Mouse (Mus musculus): ENCODE results near the gene Ppp2r3c. TPM values are rescaled to one million over a fixed set of nuclear protein-coding genes. Genes with fewer than 3 reads are reported as not detected.
"Not testable (repeated sequence)": the region's sequence is repeated elsewhere in the genome, so short reads cannot be mapped to it uniquely, and the experiment has no call there.

Ppp2r3c gene
- polyA plus RNA-seq, 1 experiment = 10.2 TPM

GRCm38 (mm10) chr12:55308731-55309130 is 5.9 kb upstream of the Ppp2r3c start:
- Histone ChIP-seq H3K27me3 (ENCODE audit: control insufficient read depth, insufficient read depth, low read length) (no peaks in the 10 kb centered on the region), H3K4me3 (ENCODE audit: control insufficient read depth, low read depth, low read length) (no peak overlapping the region), H3K36me3 (ENCODE audit: control insufficient read depth, insufficient read depth, low read length) (no peaks in the 10 kb centered on the region), H3K27ac (ENCODE audit: control insufficient read depth, insufficient read depth, low read depth, low read length) (no peak overlapping the region), H3K4me1 (ENCODE audit: control insufficient read depth, insufficient read depth, low read length) (peaks cover 13% of the 10 kb centered on the region)
- no peak for TF ChIP-seq CTCF (IDR thresholded peaks at IDR 0.05; ENCODE audit: control insufficient read depth, insufficient read depth, insufficient replicate concordance, low read depth, low read length)
- TF ChIP-seq POLR2A (IDR thresholded peaks at IDR 0.05; ENCODE audit: control insufficient read depth, low read depth, low read length) = no peak

DNA sequence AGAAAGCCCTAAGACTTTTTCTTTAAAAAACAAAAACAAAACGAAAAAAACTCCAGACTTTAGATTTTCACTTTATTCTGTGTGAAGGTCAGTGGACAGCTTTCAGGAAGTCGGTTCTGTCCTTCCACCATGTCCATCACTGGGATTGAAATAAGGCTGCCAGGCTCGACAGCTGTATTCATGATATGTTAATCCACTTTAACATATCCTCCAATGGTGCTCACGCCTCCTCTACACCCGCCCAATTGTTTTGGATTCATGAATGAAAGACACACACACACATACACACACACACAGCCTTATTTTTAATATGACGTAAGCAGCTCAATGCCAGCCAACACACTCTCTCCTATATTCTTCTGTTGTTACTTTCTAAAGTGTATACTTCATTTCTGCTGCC is 4.8 kb upstream of the Ppp2r3c start:
- no peaks in the 10 kb centered on the region for H3K36me3 ChIP-seq (ENCODE audit: control insufficient read depth, insufficient read depth, low read length)
- H3K4me3 ChIP-seq (ENCODE audit: control insufficient read depth, low read depth, low read length) = no peak overlapping the region
- H3K4me1 ChIP-seq (ENCODE audit: control insufficient read depth, insufficient read depth, low read length) = peaks cover 13% of the 10 kb centered on the region
- no peak for TF ChIP-seq CTCF (IDR thresholded peaks at IDR 0.05; ENCODE audit: control insufficient read depth, insufficient read depth, insufficient replicate concordance, low read depth, low read length)
- no peaks in the 10 kb centered on the region for H3K27me3 ChIP-seq (ENCODE audit: control insufficient read depth, insufficient read depth, low read length)
- H3K27ac ChIP-seq (ENCODE audit: control insufficient read depth, insufficient read depth, low read depth, low read length) = no peak overlapping the region

GRCm38 (mm10) chr12:55306371-55306770 is 3.6 kb upstream of the Ppp2r3c start:
- H3K4me3 ChIP-seq (ENCODE audit: control insufficient read depth, low read depth, low read length) = no peak overlapping the region
- no peak overlapping the region for H3K27ac ChIP-seq (ENCODE audit: control insufficient read depth, insufficient read depth, low read depth, low read length)
- H3K36me3 ChIP-seq (ENCODE audit: control insufficient read depth, insufficient read depth, low read length) = no peaks in the 10 kb centered on the region
- H3K27me3 ChIP-seq (ENCODE audit: control insufficient read depth, insufficient read depth, low read length) = no peaks in the 10 kb centered on the region
- TF ChIP-seq CTCF (IDR thresholded peaks at IDR 0.05; ENCODE audit: control insufficient read depth, insufficient read depth, insufficient replicate concordance, low read depth, low read length) (no peak), POLR2A (IDR thresholded peaks at IDR 0.05; ENCODE audit: control insufficient read depth, low read depth, low read length) (no peak)
- peaks cover 5% of the 10 kb centered on the region for H3K4me1 ChIP-seq (ENCODE audit: control insufficient read depth, insufficient read depth, low read length)

GRCm38 (mm10) chr12:55301472-55302300 is 1.1 kb downstream of the Ppp2r3c start:
- H3K27me3 ChIP-seq (ENCODE audit: control insufficient read depth, insufficient read depth, low read length) = no peaks in the 10 kb centered on the region
- H3K4me3 ChIP-seq (ENCODE audit: control insufficient read depth, low read depth, low read length) = peak overlapping the region; percentile 96
- TF ChIP-seq POLR2A (IDR thresholded peaks at IDR 0.05; ENCODE audit: control insufficient read depth, low read depth, low read length) (no peak), CTCF (IDR thresholded peaks at IDR 0.05; ENCODE audit: control insufficient read depth, insufficient read depth, insufficient replicate concordance, low read depth, low read length) (no peak)
- H3K36me3 ChIP-seq (ENCODE audit: control insufficient read depth, insufficient read depth, low read length) = peaks cover 2% of the 10 kb centered on the region
- H3K4me1 ChIP-seq (ENCODE audit: control insufficient read depth, insufficient read depth, low read length) = 0 out of 2 replicates have a peak, but pooled peaks cover 2% of the 10 kb centered on the region
- H3K27ac ChIP-seq (ENCODE audit: control insufficient read depth, insufficient read depth, low read depth, low read length) = peak overlapping the region; percentile 11; the same call in 1 of the 2 replicates

GRCm38 (mm10) chr12:55300820-55301351 is 1.9 kb downstream of the Ppp2r3c start:
- Histone ChIP-seq H3K4me1 (ENCODE audit: control insufficient read depth, insufficient read depth, low read length) (0 out of 2 replicates have a peak, but pooled peaks cover 2% of the 10 kb centered on the region), H3K36me3 (ENCODE audit: control insufficient read depth, insufficient read depth, low read length) (peaks cover 2% of the 10 kb centered on the region), H3K27me3 (ENCODE audit: control insufficient read depth, insufficient read depth, low read length) (no peaks in the 10 kb centered on the region), H3K4me3 (ENCODE audit: control insufficient read depth, low read depth, low read length) (peak overlapping the region; percentile 96; the same call in 1 of the 2 replicates), H3K27ac (ENCODE audit: control insufficient read depth, insufficient read depth, low read depth, low read length) (no peak overlapping the region)
- TF ChIP-seq POLR2A (IDR thresholded peaks at IDR 0.05; ENCODE audit: control insufficient read depth, low read depth, low read length) (no peak), CTCF (IDR thresholded peaks at IDR 0.05; ENCODE audit: control insufficient read depth, insufficient read depth, insufficient replicate concordance, low read depth, low read length) (no peak)

- H3K27me3 ChIP-seq (ENCODE audit: control insufficient read depth, insufficient read depth, low read length) = no peaks in the 10 kb centered on the region
- H3K27ac ChIP-seq (ENCODE audit: control insufficient read depth, insufficient read depth, low read depth, low read length) = no peak within 1 kb of the TSS
- TF ChIP-seq CTCF (IDR thresholded peaks at IDR 0.05; ENCODE audit: control insufficient read depth, insufficient read depth, insufficient replicate concordance, low read depth, low read length) = no peak
- no peak for TF ChIP-seq POLR2A (IDR thresholded peaks at IDR 0.05; ENCODE audit: control insufficient read depth, low read depth, low read length)
- no peak within 1 kb of the TSS for H3K4me3 ChIP-seq (ENCODE audit: control insufficient read depth, low read depth, low read length)
- H3K4me1 ChIP-seq (ENCODE audit: control insufficient read depth, insufficient read depth, low read length) = 0 out of 2 replicates have a peak, but pooled peaks cover 2% of the 10 kb centered on the region
- peaks cover 2% of the 10 kb centered on the region for H3K36me3 ChIP-seq (ENCODE audit: control insufficient read depth, insufficient read depth, low read length)
Measured at GRCm38 (mm10) chr12:55299336-55299735, 3.5 kb downstream of the Ppp2r3c start, which contains the start of gene 1110008L16Rik. Gene 1110008L16Rik, plus strand, starts transcription at chr12:55299577.

- TF ChIP-seq CTCF (IDR thresholded peaks at IDR 0.05; ENCODE audit: control insufficient read depth, insufficient read depth, insufficient replicate concordance, low read depth, low read length) (no peak), POLR2A (IDR thresholded peaks at IDR 0.05; ENCODE audit: control insufficient read depth, low read depth, low read length) (no peak)
- Histone ChIP-seq H3K27ac (ENCODE audit: control insufficient read depth, insufficient read depth, low read depth, low read length) (no peak overlapping the region), H3K4me3 (ENCODE audit: control insufficient read depth, low read depth, low read length) (no peak overlapping the region), H3K36me3 (ENCODE audit: control insufficient read depth, insufficient read depth, low read length) (peaks cover 2% of the 10 kb centered on the region), H3K27me3 (ENCODE audit: control insufficient read depth, insufficient read depth, low read length) (no peaks in the 10 kb centered on the region), H3K4me1 (ENCODE audit: control insufficient read depth, insufficient read depth, low read length) (no peaks in the 10 kb centered on the region)
Measured at GRCm38 (mm10) chr12:55298112-55298511, 4.7 kb downstream of the Ppp2r3c start.

DNA sequence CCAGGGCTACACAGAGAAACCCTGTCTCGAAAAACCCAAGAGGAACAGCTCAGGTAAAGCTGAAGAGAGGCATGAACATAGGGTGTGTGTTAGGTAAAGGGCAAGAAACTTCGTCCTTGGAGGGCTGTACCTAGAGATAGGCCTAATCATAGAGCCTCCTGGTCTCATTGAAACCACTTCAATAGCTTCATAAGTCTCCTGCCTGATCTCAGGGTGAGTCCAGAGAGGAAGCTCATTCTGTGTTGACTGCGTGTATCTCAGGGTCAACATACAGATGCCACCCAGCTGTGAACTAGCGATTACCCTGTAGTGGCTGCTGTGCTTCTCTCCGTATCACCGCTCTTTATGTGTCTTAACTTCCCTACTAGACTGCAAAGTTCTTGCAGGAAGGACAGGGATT is 25.2 kb downstream of the Ppp2r3c start:
- H3K4me1 ChIP-seq (ENCODE audit: control insufficient read depth, insufficient read depth, low read length); H3K27ac ChIP-seq (ENCODE audit: control insufficient read depth, insufficient read depth, low read depth, low read length); H3K4me3 ChIP-seq (ENCODE audit: control insufficient read depth, low read depth, low read length); H3K27me3 ChIP-seq (ENCODE audit: control insufficient read depth, insufficient read depth, low read length); H3K36me3 ChIP-seq (ENCODE audit: control insufficient read depth, insufficient read depth, low read length): not testable (repeated sequence)

Data from testis, adult 2 months (tissue).